Mouse (Mus musculus) forebrain, embryonic 16.5 days (tissue): Measurements from ENCODE around the gene Slc1a3. TPM values are rescaled to one million over a fixed set of nuclear protein-coding genes. Genes with fewer than 3 reads are reported as not detected.

Source experiments
- ATAC-seq: fragments of 200-750 bp; cut with Nextera tagmentation; 2 replicates; pipeline ENCODE4 v1.8.0; 2017; ENCODE audit warnings: mild to moderate bottlenecking, moderate library complexity
- H3K27ac ChIP-seq: fragments of 300-500 bp; sonication (generic); 2 replicates; pipeline ENCODE4 v1.5.1; 2014; ENCODE audit warnings: low read length, control low read depth
- H3K27me3 ChIP-seq: fragments of 300-500 bp; sonication (generic); replicated peaks from 2 replicates; pipeline ENCODE4 v1.6.1; 2014; ENCODE audit warnings: low read length; ENCODE audit not compliant: control insufficient read depth, insufficient read depth
- H3K36me3 ChIP-seq: fragments of 300-500 bp; sonication (generic); 2 replicates; pipeline ENCODE4 v1.6.1; 2014; ENCODE audit not compliant: control insufficient read depth, insufficient read depth
- H3K4me1 ChIP-seq: fragments of 300-500 bp; sonication (generic); replicated peaks from 2 replicates; pipeline ENCODE4 v1.6.1; 2014; ENCODE audit warnings: low read length; ENCODE audit not compliant: control insufficient read depth, insufficient read depth
- H3K4me2 ChIP-seq: fragments of 300-500 bp; sonication (generic); 2 replicates; pipeline ENCODE4 v1.6.1; 2014; ENCODE audit warnings: mild to moderate bottlenecking, low read length, control low read depth
- H3K4me3 ChIP-seq: fragments of 300-500 bp; sonication (generic); replicated peaks from 2 replicates; pipeline ENCODE4 v1.5.1; 2014; ENCODE audit warnings: mild to moderate bottlenecking, low read length, control low read depth
- H3K9ac ChIP-seq: fragments of 300-500 bp; sonication (generic); replicated peaks from 2 replicates; pipeline ENCODE4 v1.6.1; 2014; ENCODE audit warnings: low read depth, low read length, control low read depth
- H3K9me3 ChIP-seq: fragments of 300-500 bp; sonication (generic); 2 replicates; pipeline ENCODE4 v1.6.1; 2016; ENCODE audit warnings: low read length; ENCODE audit not compliant: control insufficient read depth
- WGBS: fragments of 180-500 bp; shearing (Covaris S2); extraction: QIAGEN DNeasy Blood & Tissue Kit; methylation state at CpG from one replicate; pipeline ENCODE4 v1.1.7; 2014; 5-methylcytosine and 5-hydroxymethylcytosine counted together
- polyA plus RNA-seq: library from polyadenylated mRNA; unstranded; fragments of >200 nt; fragmentation: Nextera tagmentation; extraction: Ambion mirVana; gene quantifications from 2 replicates; pipeline ENCODE4 v1.2.1, GENCODE M21; 2015

Slc1a3 gene
- polyA plus RNA-seq, 1 experiment from 2014 or later, result 122 TPM

DNA sequence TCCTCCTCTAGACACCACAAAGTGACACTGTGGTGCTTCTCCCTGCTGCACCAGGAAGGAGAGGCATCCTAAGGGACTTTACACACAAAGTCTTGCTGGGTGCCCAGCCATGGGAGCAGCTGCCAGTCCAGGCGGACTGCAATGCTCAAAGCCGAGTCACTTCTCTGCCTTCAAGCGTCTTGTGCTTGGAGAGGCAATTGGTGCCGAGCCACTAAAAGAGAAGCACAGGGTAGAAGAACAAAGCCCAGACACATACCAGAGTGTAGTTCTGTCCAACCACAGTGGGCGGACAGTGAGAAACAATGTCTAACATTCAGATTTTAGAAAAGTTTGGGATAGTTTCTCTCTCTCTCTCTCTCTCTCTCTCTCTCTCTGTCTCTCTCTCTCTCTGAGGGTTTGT lies 38.0 kb downstream of the Slc1a3 start:
- H3K4me1 ChIP-seq, result no peaks in the 10 kb centered on the region; the same call in 1 of the 2 replicates
- H3K27me3 ChIP-seq, result no peaks in the 10 kb centered on the region
- H3K9ac ChIP-seq, result no peak overlapping the region
- ATAC-seq, result no peak
- no peak overlapping the region for H3K27ac ChIP-seq
- no peaks in the 10 kb centered on the region for H3K9me3 ChIP-seq
- 77% methylated on average over 5 of the region's 5 CpGs for WGBS
- no peaks in the 10 kb centered on the region for H3K36me3 ChIP-seq
- no peak overlapping the region for H3K4me2 ChIP-seq
- no peak overlapping the region for H3K4me3 ChIP-seq

DNA sequence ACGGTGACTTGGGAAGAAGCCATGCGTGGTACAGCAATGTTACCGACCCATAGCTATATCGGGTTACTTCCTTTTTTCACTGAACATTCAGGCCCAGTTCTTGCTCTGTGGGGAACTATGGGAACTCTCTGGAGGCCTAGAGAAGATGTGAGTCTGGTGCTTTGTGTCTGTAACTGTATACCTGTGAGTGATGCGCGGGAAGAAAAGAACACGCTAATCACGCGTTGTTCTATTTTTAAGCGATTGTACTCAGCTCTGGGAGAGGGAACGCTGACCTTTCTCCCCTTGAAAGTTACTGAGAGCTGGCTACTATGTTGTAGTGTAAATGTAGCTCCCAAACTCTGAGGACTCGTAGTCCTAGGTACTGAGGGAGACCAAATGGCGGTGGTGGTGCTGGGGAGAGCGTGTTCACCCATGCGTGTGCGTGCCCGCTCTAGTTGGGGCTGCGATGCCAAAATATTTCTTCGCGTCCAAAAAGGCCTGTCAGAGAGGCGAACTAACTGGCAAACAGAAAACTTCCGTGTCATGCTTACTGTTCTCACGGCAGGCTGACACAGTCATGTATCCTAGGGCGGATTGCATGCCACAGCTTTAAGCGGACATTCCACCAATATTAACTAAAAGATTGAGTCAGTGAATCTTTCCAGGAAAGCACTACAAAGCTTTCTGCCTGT lies 42.6 kb downstream of the Slc1a3 start:
- Histone ChIP-seq H3K27ac (no peak overlapping the region), H3K9me3 (no peaks in the 10 kb centered on the region), H3K4me2 (no peak overlapping the region), H3K27me3 (no peaks in the 10 kb centered on the region), H3K9ac (no peak overlapping the region), H3K4me1 (peaks cover 21% of the 10 kb centered on the region), H3K4me3 (no peak overlapping the region), H3K36me3 (no peaks in the 10 kb centered on the region)
- WGBS, result 84% methylated on average over 25 of the region's 25 CpGs
- ATAC-seq, result no peak

- H3K27me3 ChIP-seq, result no peaks in the 10 kb centered on the region
- no peak overlapping the region for H3K4me3 ChIP-seq
- H3K9me3 ChIP-seq, result no peaks in the 10 kb centered on the region
- 82% methylated on average over 15 of the region's 15 CpGs for WGBS
- H3K4me1 ChIP-seq, result peaks cover 23% of the 10 kb centered on the region
- no peak for ATAC-seq
- H3K4me2 ChIP-seq, result no peak overlapping the region
- no peaks in the 10 kb centered on the region for H3K36me3 ChIP-seq
- no peak overlapping the region for H3K27ac ChIP-seq
- H3K9ac ChIP-seq, result no peak overlapping the region
These were observed 44.8 kb downstream of the Slc1a3 start for GRCm38 (mm10) chr15:8665675-8666350.

GRCm38 (mm10) chr15:8663348-8664099 lies 47.0 kb downstream of the Slc1a3 start:
- ATAC-seq, result peak; percentile 72
- Histone ChIP-seq H3K4me3 (peak overlapping the region; percentile 33), H3K27ac (peak overlapping the region; percentile 70), H3K4me2 (peak overlapping the region; percentile 54), H3K9me3 (no peaks in the 10 kb centered on the region), H3K36me3 (no peaks in the 10 kb centered on the region), H3K9ac (peak overlapping the region; percentile 36), H3K27me3 (no peaks in the 10 kb centered on the region), H3K4me1 (peaks cover 38% of the 10 kb centered on the region)
- 11% methylated on average over 17 of the region's 17 CpGs for WGBS

DNA sequence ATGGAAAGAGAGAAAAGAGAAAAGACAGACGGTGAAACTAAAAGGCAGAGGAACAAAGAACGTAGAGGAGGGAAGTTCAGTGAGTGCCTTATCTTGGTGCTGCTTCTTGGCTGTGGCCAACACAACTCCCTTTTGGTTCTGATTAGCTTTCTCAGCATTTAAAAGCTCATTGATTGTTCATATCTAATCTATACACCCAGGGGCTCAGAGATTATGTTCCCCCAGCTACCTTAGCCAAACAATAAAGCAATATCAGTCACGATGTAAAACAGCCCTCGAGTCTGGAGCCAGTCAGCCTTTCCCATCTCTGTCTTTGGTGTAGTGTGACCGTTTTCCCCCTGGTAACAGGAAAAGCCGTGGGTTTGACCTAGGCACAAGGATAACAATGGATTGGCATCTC lies 48.7 kb downstream of the Slc1a3 start:
- H3K27ac ChIP-seq, result no peak overlapping the region

GRCm38 (mm10) chr15:8659977-8660376 lies 50.6 kb downstream of the Slc1a3 start:
- H3K4me3 ChIP-seq, result no peak overlapping the region
- H3K27me3 ChIP-seq, result no peaks in the 10 kb centered on the region
- H3K4me1 ChIP-seq, result peaks cover 35% of the 10 kb centered on the region
- H3K9me3 ChIP-seq, result no peaks in the 10 kb centered on the region
- H3K4me2 ChIP-seq, result no peak overlapping the region
- ATAC-seq, result peak; percentile 23
- H3K27ac ChIP-seq, result peak overlapping the region; percentile 66
- H3K36me3 ChIP-seq, result no peaks in the 10 kb centered on the region
- H3K9ac ChIP-seq, result no peak overlapping the region
- WGBS, result 6% methylated on average over 4 of the region's 4 CpGs

More for the DNA sequence above, 48.7 kb downstream of the Slc1a3 start:
- whole genome bisulfite sequencing, result 70% methylated on average over 6 of the region's 6 CpGs
- H3K4me2 ChIP-seq, result no peak overlapping the region
- H3K4me1 ChIP-seq, result peaks cover 37% of the 10 kb centered on the region
- H3K9ac ChIP-seq, result no peak overlapping the region
- no peaks in the 10 kb centered on the region for H3K36me3 ChIP-seq
- no peak overlapping the region for H3K4me3 ChIP-seq
- no peaks in the 10 kb centered on the region for H3K9me3 ChIP-seq
- no peaks in the 10 kb centered on the region for H3K27me3 ChIP-seq
- no peak for ATAC-seq

- 5% methylated on average over 8 of the region's 8 CpGs for WGBS
- H3K36me3 ChIP-seq, result no peaks in the 10 kb centered on the region
- peak; percentile 82 for ATAC-seq
- peaks cover 35% of the 10 kb centered on the region for H3K4me1 ChIP-seq
- no peak overlapping the region for H3K4me2 ChIP-seq
- H3K27me3 ChIP-seq, result no peaks in the 10 kb centered on the region
- H3K9me3 ChIP-seq, result no peaks in the 10 kb centered on the region
- H3K9ac ChIP-seq, result no peak overlapping the region
- H3K27ac ChIP-seq, result peak overlapping the region; percentile 66
- H3K4me3 ChIP-seq, result no peak overlapping the region
These were observed 51.0 kb downstream of the Slc1a3 start for GRCm38 (mm10) chr15:8659483-8659971.

DNA sequence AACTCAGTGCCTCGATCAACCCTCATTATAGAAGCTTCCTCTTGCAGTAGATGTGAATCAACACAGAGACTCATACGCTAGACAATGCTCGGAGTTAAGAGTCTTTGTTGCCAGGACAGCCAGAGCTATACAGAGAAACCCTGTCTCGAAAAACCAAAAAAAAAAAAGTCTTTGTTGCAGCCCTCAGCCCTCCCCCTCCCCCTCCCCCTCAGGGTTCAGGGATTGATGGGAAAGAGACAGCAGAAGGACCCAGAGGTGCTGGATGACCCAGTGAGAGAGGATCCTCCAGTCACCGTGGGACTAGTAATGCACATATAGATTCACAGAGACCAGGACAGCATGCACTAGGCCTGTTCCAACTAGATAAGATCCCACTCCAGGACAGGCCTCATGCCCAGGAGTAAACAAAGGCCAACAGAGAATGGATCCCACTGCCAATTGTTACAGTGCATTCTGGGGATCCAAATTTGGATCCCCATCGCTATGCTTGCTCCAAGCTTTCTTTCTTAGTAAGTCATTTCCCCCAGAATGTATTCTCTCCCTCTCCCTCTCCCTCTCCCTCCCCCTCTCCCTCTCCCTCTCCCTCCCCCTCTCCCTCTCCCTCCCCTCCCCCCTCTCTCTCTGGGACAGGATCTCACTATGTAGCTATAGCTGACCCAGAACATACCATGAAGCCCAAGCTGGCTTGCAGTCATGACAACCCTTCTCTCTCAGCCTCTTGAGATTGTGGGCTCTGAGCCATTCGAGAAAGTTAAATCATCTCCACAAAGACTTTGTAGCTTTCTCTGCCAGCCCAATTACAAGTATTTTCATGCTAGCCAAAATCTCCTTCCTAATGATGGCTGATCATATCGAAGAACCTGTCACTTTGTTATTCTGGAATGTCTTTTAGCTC lies 52.2 kb downstream of the Slc1a3 start:
- no peak overlapping the region for H3K4me3 ChIP-seq
- 41% methylated on average over 8 of the region's 8 CpGs for WGBS
- H3K9ac ChIP-seq, result no peak overlapping the region
- peaks cover 26% of the 10 kb centered on the region for H3K4me1 ChIP-seq
- H3K36me3 ChIP-seq, result no peaks in the 10 kb centered on the region
- no peak overlapping the region for H3K4me2 ChIP-seq
- H3K9me3 ChIP-seq, result no peaks in the 10 kb centered on the region
- H3K27ac ChIP-seq, result peak overlapping the region; percentile 62
- ATAC-seq, result no peak; the same call in 1 of the 2 replicates
- no peaks in the 10 kb centered on the region for H3K27me3 ChIP-seq
